Mouse (Mus musculus) lung, embryonic 14.5 days (tissue): Measurements from ENCODE around the gene Rffl. TPM values are rescaled to one million over a fixed set of nuclear protein-coding genes. Genes with fewer than 3 reads are reported as not detected.

ENCODE experiments used
- ATAC-seq: fragments of 200-750 bp; cut with Nextera tagmentation; 2 replicates; pipeline ENCODE4 v1.8.0; 2017; ENCODE audit warnings: mild to moderate bottlenecking, moderate TSS enrichment, moderate library complexity; ENCODE audit not compliant: insufficient read depth
- DNase-seq: peaks from one replicate; pipeline ENCODE4 v3.0.0-alpha.2; 2015
- H3K27ac ChIP-seq: fragments of 300-500 bp; sonication (generic); 2 replicates; pipeline ENCODE4 v1.5.1; 2014; ENCODE audit warnings: low read depth, mild to moderate bottlenecking, moderate library complexity
- H3K27me3 ChIP-seq: fragments of 300-500 bp; sonication (generic); 2 replicates; pipeline ENCODE4 v1.6.1; 2014; ENCODE audit warnings: low read length, control low read depth; ENCODE audit not compliant: insufficient read depth
- H3K36me3 ChIP-seq: fragments of 300-500 bp; sonication (generic); 2 replicates; pipeline ENCODE4 v1.6.1; 2014; ENCODE audit warnings: control low read depth; ENCODE audit not compliant: insufficient read depth
- H3K4me1 ChIP-seq: fragments of 300-500 bp; sonication (generic); 2 replicates; pipeline ENCODE4 v1.6.1; 2014; ENCODE audit warnings: antibody characterized with exemption, control low read depth; ENCODE audit not compliant: insufficient read depth
- H3K4me2 ChIP-seq: fragments of 300-500 bp; sonication (generic); 2 replicates; pipeline ENCODE4 v1.6.1; 2014; ENCODE audit warnings: mild to moderate bottlenecking
- H3K4me3 ChIP-seq: fragments of 300-500 bp; sonication (generic); 2 replicates; pipeline ENCODE4 v1.5.1; 2014; ENCODE audit warnings: low read depth, low read length
- H3K9ac ChIP-seq: fragments of 300-500 bp; sonication (generic); 2 replicates; pipeline ENCODE4 v1.6.1; 2014
- H3K9me3 ChIP-seq: fragments of 300-500 bp; sonication (generic); 2 replicates; pipeline ENCODE4 v1.6.1; 2016; ENCODE audit warnings: low read depth, low read length, control low read depth
- CTCF ChIP-seq: IDR thresholded peaks from 2 replicates; pipeline ENCODE4 v1.5.1; 2016; ENCODE audit warnings: antibody characterized with exemption, low read depth
- WGBS: fragments of 180-500 bp; shearing (Covaris S2); extraction: QIAGEN DNeasy Blood & Tissue Kit; methylation state at CpG from one replicate; pipeline ENCODE4 v1.1.7; 2014; 5-methylcytosine and 5-hydroxymethylcytosine counted together
- polyA plus RNA-seq: library from polyadenylated mRNA; unstranded; fragments of >200 nt; fragmentation: Nextera tagmentation; extraction: Ambion mirVana; gene quantifications from 2 replicates; pipeline ENCODE4 v1.2.1, GENCODE M21; 2014

The Rffl gene
- polyA plus RNA-seq, 1 experiment from 2014 or later = 11.7 TPM

GRCm38 (mm10) chr11:82863488-82863931, 7.5 kb downstream of the Rffl start:
- no peaks in the 10 kb centered on the region for H3K27me3 ChIP-seq
- no peak overlapping the region for H3K4me2 ChIP-seq
- no peaks in the 10 kb centered on the region for H3K4me1 ChIP-seq
- H3K9ac ChIP-seq = no peak overlapping the region
- 51% methylated on average over 4 of the region's 4 CpGs for WGBS
- no peak for DNase-seq
- ATAC-seq = no peak
- H3K27ac ChIP-seq = no peak overlapping the region
- H3K9me3 ChIP-seq = no peaks in the 10 kb centered on the region
- TF ChIP-seq CTCF = no peak
- H3K36me3 ChIP-seq = no peaks in the 10 kb centered on the region
- no peak overlapping the region for H3K4me3 ChIP-seq

GRCm38 (mm10) chr11:82863059-82863458, 8.0 kb downstream of the Rffl start:
- no peaks in the 10 kb centered on the region for H3K27me3 ChIP-seq
- no peak overlapping the region for H3K4me3 ChIP-seq
- H3K4me1 ChIP-seq = no peaks in the 10 kb centered on the region
- H3K9me3 ChIP-seq = no peaks in the 10 kb centered on the region
- 83% methylated on average over 2 of the region's 2 CpGs for WGBS
- TF ChIP-seq CTCF = no peak
- H3K36me3 ChIP-seq = no peaks in the 10 kb centered on the region
- no peak overlapping the region for H3K4me2 ChIP-seq
- ATAC-seq = no peak
- no peak overlapping the region for H3K9ac ChIP-seq
- DNase-seq = no peak
- H3K27ac ChIP-seq = no peak overlapping the region

GRCm38 (mm10) chr11:82862638-82863037, 8.4 kb downstream of the Rffl start:
- H3K36me3 ChIP-seq = no peaks in the 10 kb centered on the region
- H3K27ac ChIP-seq = no peak overlapping the region
- no peak for ATAC-seq
- H3K9me3 ChIP-seq = no peaks in the 10 kb centered on the region
- WGBS = 79% methylated on average over 9 of the region's 9 CpGs
- no peak for TF ChIP-seq CTCF
- no peak overlapping the region for H3K4me2 ChIP-seq
- H3K9ac ChIP-seq = no peak overlapping the region
- H3K4me3 ChIP-seq = no peak overlapping the region
- no peaks in the 10 kb centered on the region for H3K4me1 ChIP-seq
- DNase-seq = no peak
- no peaks in the 10 kb centered on the region for H3K27me3 ChIP-seq

GRCm38 (mm10) chr11:82861558-82861957, 9.5 kb downstream of the Rffl start:
- H3K27ac ChIP-seq = no peak overlapping the region
- DNase-seq (no peak), ATAC-seq (no peak)
- H3K36me3 ChIP-seq = no peaks in the 10 kb centered on the region
- no peak overlapping the region for H3K4me2 ChIP-seq
- no peak overlapping the region for H3K9ac ChIP-seq
- H3K4me3 ChIP-seq = no peak overlapping the region
- no peaks in the 10 kb centered on the region for H3K27me3 ChIP-seq
- 64% methylated on average over 8 of the region's 8 CpGs for WGBS
- no peaks in the 10 kb centered on the region for H3K9me3 ChIP-seq
- no peaks in the 10 kb centered on the region for H3K4me1 ChIP-seq
- TF ChIP-seq CTCF = no peak

GRCm38 (mm10) chr11:82860759-82861158, 10.3 kb downstream of the Rffl start:
- H3K4me1 ChIP-seq = no peaks in the 10 kb centered on the region
- no peak for TF ChIP-seq CTCF
- no peak overlapping the region for H3K4me2 ChIP-seq
- H3K9ac ChIP-seq = no peak overlapping the region
- 76% methylated on average over 6 of the region's 6 CpGs for WGBS
- no peak overlapping the region for H3K4me3 ChIP-seq
- ATAC-seq = no peak
- H3K9me3 ChIP-seq = no peaks in the 10 kb centered on the region
- no peak overlapping the region for H3K27ac ChIP-seq
- no peaks in the 10 kb centered on the region for H3K36me3 ChIP-seq
- H3K27me3 ChIP-seq = no peaks in the 10 kb centered on the region
- DNase-seq = no peak

- DNase-seq = peak; percentile 11
- no peaks in the 10 kb centered on the region for H3K36me3 ChIP-seq
These were observed 13.6 kb downstream of the Rffl start for GRCm38 (mm10) chr11:82857307-82857848.

GRCm38 (mm10) chr11:82856032-82856431, 15.0 kb downstream of the Rffl start:
- 60% methylated on average over 10 of the region's 10 CpGs for WGBS
- DNase-seq (peak; percentile 23), ATAC-seq (no peak)
- Histone ChIP-seq H3K4me2 (no peak overlapping the region), H3K9ac (no peak overlapping the region), H3K9me3 (no peaks in the 10 kb centered on the region), H3K36me3 (no peaks in the 10 kb centered on the region), H3K27ac (no peak overlapping the region), H3K27me3 (no peaks in the 10 kb centered on the region), H3K4me1 (no peaks in the 10 kb centered on the region), H3K4me3 (no peak overlapping the region)
- TF ChIP-seq CTCF = no peak

More at GRCm38 (mm10) chr11:82857307-82857848, 13.6 kb downstream of the Rffl start:
- Histone ChIP-seq H3K27me3 (no peaks in the 10 kb centered on the region), H3K4me1 (no peaks in the 10 kb centered on the region), H3K4me2 (no peak overlapping the region), H3K27ac (no peak overlapping the region), H3K9ac (no peak overlapping the region), H3K4me3 (no peak overlapping the region), H3K9me3 (no peaks in the 10 kb centered on the region)
- no peak for TF ChIP-seq CTCF
- ATAC-seq = no peak
- 72% methylated on average over 13 of the region's 13 CpGs for WGBS
